Mouse (Mus musculus): ENCODE results near the gene Zfp91.

Gene Zfp91

DNA sequence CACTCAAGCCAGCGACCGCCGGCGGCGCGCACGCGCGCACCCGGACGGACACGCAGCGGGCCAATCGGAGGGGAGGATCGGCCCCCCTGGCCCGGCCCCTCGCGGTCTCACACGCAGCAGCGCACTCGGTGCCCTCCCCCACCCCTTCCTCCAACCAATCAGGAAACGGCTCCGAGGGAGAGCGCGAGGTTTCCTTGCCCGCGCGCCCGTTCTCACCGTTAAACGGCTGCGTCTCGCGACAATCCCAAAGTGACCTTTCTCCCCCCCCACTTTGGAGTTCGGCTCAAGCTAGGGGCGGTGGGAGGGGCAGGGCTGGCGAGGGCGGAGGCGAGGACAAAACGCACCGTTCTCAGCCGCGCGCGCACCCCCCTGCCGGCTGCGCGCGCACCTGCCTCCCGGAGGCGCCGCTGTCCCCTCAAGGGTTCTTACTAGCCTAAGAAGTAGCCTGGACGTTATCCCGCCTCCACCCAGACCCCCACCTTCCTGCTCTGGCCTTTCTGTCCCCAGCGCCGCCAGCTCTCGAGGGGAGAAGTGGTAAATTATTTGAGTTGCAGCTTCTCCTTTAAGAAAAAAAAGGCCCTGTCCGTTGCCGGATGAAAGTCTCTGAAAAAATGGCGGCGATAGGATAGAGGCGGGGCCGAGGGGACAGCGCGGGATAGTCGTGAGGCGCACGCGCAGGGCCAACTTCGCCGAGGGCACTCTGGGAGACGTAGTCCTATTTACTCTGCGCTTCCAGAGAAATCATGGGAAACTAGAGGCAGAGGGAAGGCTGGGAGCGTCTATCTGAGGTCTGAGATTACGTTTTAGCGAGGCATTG is at the start of gene Zfp91, which contains the start of gene Lpxn:
Zfp91 (minus strand) TSS at position 616 of the 817 bp plus-strand sequence.
Lpxn (plus strand) TSS at position 683 of the 817 bp plus-strand sequence.
- peak; percentile 96 for DNase-seq (ENCODE audit: low spot score in 2 of 2)

DNA sequence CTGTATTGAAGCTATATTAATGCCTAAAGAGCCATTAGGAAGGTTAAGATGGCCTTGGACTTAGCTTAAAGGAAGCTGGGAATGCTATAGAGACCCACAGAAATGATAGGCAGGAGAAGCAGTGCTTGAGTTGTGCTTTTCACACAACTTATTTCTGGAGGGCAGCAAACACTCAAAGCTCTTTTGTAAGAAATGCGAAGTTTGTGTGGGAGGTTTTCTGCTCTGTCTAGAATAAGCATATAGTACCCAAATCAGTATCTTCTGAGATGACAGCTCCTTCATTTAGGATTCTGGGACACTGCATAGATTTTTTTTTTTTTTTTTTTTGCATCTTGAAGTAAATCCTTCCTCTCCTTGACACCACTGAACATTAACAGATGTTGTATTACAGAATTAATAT is 42.6 kb upstream of the Zfp91 start:
- DNase-seq (ENCODE audit: low spot score in 2 of 2): no peak

DNA sequence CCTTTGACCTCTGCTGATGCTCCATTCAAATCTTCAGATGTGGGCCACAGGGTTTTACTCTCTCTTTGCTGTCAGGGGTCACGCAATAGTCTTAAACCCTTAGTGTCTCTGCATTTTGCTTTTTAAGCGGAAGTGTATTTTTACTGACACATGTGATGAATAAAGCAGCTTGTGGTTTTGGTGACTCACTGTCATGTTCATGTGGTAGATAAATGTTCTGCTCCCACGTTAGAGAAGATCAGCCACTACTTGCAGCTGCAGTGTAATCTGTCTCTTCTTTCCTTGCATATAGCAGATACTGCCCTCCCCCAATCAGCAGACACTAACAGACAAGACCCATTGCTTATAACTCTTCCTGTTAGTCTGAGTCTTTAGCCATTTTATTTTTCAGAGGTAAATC is 37.7 kb upstream of the Zfp91 start:
- DNase-seq (ENCODE audit: low spot score in 2 of 2): peak in 1 of 2 experiments; percentile 2

DNA sequence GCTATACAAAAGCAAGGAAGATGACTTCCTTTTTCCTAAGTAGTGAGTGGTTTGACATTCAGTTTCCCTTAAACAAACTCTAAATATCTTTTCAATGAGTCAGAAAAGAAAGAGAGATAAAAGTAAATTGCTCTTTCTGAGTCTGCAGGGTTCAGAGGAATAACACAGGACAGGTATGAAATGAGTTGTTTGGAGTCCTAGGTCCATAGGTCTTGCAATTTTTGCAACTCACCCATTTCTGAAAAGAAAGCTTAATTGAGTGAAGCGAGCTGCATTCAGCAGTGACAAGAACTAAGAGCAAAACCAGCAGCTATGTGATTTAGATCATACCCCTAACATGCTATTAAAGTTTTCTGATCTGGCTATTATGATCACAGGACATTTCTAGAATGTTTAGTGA is 35.6 kb upstream of the Zfp91 start:
- DNase-seq (ENCODE audit: low spot score in 2 of 2): no peak

DNA sequence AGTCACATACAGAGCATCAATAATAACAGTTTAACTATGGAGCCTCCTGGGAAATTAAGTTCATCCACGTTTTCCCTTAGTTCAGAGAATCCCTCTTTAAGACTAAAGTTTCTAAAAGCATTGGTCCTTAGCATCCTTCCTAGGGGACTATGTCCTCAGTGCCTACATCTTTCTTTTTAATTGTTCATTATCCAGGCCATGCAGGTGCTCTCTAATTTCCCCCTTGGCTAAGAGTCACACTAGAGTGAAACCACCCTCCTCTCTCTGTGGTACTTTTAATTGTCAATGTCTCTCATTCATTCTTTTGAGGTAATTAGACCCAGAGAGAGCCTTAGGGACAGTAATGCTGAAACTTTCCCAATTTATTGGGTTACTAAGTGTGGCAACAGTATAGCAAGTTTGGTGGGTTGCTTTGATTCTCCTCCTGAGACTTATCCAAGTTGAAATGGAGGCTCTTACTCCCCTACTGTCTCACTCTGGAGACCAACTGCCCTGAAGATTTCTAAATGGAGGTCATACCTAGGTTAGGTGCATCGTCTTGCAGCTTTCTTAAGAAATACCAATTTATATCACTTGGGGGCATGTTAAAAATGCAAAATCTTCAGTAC is 35.0 kb upstream of the Zfp91 start:
- no peak for DNase-seq (ENCODE audit: low spot score in 2 of 2)

DNA sequence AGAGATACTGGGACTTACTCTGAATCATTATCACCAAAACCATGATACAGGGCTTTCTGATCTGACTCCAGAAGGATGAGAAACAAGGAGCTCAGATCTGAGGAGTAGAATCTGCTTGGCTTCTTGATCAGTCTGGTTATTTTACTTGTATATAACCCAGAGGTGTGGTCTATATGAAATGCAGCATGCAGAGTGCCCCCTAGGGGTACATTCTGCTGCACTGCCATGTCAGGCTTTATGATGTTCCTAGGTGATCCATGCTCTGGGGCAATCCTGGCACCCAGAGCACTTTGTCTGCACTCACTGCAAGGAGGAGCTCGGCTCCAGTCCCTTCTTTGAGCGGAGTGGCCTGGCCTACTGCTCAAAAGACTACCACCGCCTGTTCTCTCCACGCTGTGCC is 28.6 kb upstream of the Zfp91 start:
- DNase-seq (ENCODE audit: low spot score in 2 of 2): no peak

DNA sequence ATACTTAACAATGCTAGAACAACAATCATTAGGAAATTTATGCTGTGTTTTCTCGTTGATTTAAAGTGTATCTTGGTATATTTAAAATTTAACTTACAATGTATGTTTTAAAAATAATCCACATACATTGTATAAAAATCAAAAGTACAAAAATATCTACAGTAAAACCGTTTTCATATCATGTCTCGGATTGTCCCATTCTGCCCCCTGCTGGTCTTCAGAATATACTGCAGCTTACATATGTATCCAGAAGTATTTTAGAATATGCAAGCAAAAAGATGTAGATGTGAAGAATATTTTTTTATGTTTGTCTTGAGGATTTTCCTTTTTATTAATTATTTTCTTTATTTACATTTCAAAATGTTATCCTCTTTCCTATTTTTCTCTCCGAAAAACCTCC is 24.5 kb upstream of the Zfp91 start:
- DNase-seq (ENCODE audit: low spot score in 2 of 2): peak; percentile 20 to 27

DNA sequence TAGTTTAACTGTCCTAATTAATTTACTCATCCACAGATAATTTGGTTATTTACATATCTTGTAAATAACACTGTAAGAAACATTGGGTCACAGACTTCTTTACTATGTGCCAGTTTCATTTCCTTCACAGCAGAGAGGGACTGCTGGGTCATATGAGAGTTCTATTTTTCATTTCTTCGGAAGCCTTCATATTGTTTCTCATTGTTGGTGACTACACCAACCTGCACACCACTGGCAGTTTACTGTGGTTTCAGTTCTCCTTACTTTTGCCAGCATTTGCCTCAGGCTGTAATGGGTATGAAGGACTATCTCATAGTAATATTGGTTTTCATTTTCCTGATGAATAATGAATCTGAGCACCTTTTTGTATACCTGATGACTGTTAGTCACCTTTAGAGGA is 22.6 kb upstream of the Zfp91 start:
- no peak for DNase-seq (ENCODE audit: low spot score in 2 of 2)

DNA sequence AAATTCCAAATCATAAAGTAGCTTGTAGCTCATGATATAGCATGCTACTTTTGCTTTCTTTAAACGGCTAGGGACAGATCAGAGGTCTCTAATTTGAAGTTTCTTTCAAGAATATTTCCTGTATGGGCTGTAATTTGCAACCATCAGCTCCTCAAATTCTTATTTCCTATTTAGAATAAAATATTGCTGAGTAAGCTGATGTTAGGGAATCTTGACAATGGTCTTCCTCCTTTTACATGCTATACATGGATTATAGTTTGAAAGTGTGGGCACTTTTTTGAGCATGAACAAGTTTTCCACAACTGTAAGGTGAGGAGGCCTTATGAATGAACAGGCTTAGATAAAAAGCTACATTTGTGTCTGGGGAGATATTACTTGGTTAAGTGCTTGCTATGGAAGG is 18.0 kb upstream of the Zfp91 start:
- DNase-seq (ENCODE audit: low spot score in 2 of 2): no peak

DNA sequence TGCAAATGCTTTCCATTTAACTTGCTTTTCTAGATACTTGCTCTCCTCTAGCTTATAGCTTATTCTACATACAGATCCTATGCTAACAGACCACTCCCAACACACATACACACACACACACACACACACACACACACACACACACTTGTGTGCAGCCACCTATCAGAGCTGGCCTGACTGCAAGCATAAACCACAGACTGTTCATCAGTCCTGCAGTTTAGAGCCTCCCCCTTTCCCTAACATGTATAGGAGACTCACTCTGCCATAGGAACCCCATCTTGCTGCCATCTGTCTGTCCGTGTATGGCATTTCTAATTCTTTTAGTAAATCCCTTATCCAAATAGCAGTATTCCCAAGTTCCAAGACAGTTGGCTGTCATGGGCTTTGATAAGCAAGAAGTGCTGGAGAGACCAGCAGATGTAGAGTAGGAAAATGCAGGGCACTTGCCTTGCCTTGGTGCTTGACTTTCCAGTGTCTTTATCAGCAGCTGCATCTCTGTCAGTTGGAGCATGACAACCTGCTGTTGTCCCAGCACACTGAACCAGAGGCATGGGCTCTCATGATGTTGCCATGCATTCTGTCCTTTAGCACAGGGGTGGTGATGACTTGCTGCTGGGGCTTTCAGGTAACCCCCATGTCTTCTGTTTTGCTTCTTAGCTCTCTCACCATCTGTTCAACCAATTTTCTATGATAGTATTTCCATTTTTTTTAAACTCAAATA is 16.9 kb upstream of the Zfp91 start:
- no peak for DNase-seq (ENCODE audit: low spot score in 2 of 2)

DNA sequence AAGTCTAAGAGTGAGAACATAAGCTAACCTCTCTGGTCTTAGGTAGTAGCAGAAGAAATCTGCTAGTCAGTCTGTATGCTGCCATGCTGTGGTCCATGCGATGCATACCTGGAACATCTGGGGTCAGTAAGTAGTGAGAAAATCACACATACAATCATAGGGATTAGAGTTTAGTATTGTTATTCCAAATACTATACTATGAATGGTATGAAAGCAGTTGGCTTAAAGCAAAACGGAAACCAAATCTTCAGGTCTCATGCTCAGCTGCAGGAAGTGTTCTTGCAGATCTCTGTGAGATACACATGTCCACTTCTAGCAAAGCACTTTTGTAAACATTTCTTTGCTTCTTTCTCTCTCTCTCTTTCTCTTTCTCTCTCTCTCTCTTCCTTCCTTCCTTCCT is 10.3 kb upstream of the Zfp91 start:
- DNase-seq (ENCODE audit: low spot score in 2 of 2): no peak

DNA sequence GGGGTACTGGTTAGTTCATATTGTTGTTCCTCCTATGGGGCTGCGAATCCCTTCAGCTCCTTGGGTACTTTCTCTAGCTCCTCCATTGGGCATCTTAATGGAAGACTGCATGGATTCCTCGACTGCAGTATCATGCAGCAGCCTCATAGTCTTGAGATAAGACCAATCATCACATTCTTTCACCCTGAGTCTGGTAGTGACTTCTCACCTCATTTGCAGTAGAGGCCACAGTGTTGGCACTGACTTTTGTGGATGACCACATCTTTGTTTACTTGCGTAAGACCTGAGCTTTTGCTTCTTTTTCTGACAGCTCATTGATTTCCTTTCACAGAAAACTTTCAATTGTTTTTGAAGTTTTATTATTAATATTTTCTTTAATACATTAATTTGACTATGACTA is 9.8 kb upstream of the Zfp91 start:
- DNase-seq (ENCODE audit: low spot score in 2 of 2): no peak

DNA sequence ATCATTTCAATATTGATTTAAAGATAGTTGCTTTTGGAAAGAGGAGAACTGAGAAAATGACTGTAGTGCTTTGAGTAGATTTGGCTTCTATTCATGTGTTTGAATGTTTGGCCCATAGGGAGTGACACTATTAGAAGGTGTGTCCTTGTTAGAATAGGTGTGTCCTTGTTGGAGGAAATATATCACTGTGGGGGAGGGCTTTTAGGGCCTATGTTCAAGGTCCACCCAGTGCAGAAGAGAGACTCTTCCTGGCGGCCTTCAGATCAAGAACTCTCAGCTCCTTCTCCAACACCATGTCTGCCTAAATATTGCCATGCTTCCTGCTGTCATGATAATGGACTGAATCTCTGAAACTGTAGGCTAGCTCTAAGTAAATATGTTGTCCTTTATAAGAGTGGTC is 8.3 kb upstream of the Zfp91 start:
- no peak for DNase-seq (ENCODE audit: low spot score in 2 of 2)

DNA sequence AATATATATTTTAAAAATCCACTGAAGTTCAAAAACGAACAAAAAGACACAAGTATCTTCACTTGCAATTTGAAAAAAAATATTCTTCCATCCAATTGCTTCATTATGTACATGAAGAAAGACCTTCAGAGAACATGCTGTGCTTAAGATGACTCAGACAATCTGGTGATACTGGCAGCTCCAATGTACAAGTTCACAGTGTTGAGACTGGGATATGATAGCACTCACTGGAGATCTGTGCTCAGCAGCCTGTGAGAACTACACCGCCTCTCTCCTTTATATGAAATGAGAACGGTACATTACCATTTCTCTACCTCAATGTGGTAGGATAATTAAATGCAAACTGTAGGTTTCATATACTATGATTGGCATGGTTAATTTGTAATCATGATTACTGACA is 6.9 kb upstream of the Zfp91 start:
- peak; percentile 26 to 28 for DNase-seq (ENCODE audit: low spot score in 2 of 2)

DNA sequence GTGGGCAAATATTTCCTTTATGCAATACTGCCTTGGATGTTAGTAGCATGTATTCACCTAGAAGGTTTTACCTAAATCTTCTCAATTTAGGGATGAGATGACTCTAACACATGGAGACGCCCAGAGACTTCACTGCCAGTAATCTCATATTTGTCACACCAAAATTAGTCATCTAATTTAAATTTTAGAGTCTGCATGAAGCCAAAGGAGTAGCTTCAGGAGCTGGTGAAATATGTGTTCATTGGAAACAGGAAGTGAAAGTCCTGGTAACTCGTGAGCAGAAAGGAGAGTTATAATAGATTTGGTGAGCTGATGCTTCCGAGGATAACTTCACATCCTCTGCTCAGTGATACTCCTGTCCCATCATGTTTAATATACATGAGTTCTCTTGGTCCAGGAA is 5.1 kb upstream of the Zfp91 start:
- no peak for DNase-seq (ENCODE audit: low spot score in 2 of 2)

DNA sequence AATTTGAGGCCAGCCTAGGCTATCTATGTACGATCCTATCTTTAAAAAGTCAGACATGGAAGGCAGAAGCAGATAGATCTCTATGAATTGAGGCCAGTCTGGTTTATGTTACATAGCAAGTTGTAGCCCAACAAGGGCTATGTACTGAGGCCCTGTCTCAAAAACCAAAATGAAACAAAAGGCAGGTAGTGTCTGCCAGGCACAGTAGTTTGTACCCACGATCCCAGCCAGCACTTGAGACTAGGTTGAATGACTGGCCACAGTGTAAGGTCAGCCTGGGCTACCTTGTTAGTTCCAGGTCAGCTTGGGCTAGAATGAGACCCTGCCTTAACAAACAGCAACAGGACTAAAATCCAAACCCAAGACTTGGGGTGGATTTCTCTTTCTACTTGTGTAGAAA is 4.7 kb upstream of the Zfp91 start:
- no peak for DNase-seq (ENCODE audit: low spot score in 2 of 2)

DNA sequence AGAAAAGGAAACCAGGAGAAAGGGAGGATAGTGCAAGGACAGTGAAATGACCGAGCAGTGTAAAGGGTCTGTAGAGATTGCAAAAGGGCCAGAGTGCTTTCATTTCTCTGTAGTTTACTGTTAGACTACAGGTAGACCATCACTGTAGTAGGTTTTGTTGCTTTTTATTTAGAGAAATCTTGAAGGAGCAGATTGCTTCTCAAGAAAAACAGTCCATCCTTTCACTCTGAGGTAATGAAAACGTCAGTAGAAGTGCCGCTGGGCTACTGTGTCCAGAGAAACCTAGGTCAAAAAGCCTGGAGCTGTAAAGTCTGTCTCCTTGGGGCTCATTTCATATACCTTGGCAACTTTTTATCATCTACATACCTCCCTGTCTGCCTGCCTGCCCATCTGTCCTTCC is 3.2 kb upstream of the Zfp91 start:
- DNase-seq (ENCODE audit: low spot score in 2 of 2): no peak

DNA sequence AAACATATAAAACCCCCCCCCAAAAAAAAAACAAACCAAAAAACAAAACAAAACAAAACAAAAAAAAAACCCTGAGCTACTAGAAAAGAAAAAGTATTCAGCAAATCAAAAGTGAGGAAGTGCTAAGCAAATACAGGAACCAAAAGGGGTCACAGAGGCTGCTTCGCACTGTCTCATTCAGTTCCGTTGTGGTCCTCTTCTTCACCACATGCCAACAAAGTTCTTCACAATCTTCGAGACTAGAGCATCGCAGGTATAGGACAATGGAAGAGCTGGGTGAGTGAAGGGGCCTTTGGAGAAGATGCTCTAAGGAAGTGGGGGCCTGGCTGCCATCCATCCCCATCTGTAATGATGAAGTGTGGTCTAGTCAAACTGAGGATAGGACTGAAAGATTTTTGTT is 2.5 kb upstream of the Zfp91 start:
- DNase-seq (ENCODE audit: low spot score in 2 of 2): no peak

DNA sequence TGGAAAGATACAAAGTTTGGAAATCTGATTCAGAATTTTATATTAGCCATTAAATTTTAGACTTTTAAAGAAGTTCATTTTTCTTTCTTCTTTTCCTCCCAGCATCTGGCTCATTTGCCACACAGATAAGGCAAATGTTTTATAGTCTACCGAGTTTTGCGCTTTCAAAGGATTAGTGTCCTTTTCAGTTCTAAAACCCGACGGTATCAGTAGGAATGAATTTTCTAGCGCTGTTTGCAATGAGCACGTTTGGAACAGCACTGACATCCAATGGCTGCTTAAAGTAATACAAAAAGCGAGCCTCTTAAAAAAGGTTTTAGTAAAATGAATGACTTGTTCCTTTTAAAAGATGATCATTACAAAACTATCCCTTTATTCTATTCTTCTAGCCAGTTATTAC is 1.1 kb upstream of the Zfp91 start:
- peak; percentile 13 to 31 for DNase-seq (ENCODE audit: low spot score in 2 of 2)

DNA sequence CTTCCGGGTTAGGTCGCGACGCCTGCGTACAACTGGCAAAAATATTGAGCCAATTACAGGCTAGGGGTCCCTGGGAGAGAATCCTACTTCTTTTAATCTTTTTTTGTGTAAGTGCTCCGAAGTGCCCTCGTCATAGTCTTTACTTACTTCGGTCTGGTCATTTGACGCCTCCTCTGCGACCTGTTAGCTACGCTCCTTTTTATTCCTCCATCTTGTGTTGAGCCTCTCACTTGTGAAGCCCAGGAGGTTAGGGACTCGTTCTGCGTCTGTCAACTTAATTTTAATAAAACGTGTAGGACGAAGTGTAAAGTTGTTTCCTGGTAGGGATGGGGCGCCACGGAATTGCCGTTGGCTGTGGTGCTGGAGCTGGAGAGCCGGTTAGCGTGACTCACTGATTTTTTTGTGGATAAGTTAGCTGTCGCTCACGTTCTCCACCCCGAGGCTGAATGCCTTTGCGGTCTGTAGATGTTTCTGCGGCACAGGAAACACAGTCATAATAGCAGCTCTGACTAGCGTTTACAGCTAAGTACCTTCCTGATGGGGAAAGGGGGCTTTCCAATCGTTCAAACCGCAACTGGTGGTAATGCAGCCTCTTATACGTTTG is 504 bp upstream of the Zfp91 start:
- peak in 1 of 2 experiments; percentile 69 for DNase-seq (ENCODE audit: low spot score in 2 of 2)

DNA sequence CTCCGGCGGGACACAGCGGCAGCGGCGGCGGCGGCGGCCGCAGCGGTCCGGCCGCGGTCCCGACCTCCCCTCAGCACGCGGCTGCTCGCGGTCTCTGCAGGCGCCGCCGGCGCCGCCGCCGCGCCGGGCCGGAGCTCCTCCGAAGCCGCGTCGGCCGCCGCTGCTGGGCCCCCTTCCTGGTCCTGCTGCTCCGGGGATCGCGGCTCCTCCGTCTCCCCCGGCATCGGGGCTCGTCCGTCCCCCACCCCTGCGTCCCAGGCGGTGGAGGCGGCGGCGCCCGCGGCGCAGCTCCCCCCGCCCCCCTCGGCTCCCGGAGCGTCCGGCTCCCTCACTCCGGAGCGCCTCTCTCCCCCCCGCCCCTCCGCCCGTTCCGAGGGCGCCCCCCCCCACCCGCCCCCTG is 816 bp downstream of the Zfp91 start:
- DNase-seq (ENCODE audit: low spot score in 2 of 2): no peak
